Mouse (Mus musculus) cerebellum, adult 9-10 months (tissue): Measurements from ENCODE around the gene Gcgr.
"Not testable (repeated sequence)": the region's sequence is repeated elsewhere in the genome, so short reads cannot be mapped to it uniquely, and the experiment has no call there.

Experiments used
- DNase-seq: peaks from one replicate; pipeline ENCODE4 v3.0.0; 2022

Gcgr gene

GRCm38 (mm10) chr11:120507611-120508289 lies 22.7 kb upstream of the Gcgr start:
- no peak for DNase-seq

- no peak for DNase-seq
Observed at GRCm38 (mm10) chr11:120508290-120508870, 22.1 kb upstream of the Gcgr start.

- no peak for DNase-seq
Observed at GRCm38 (mm10) chr11:120509940-120510339, 20.6 kb upstream of the Gcgr start.

- no peak for DNase-seq
Observed at GRCm38 (mm10) chr11:120510375-120511030, 20.0 kb upstream of the Gcgr start.

GRCm38 (mm10) chr11:120512790-120513453 lies 17.6 kb upstream of the Gcgr start:
- DNase-seq: peak; percentile 72

- not testable (repeated sequence) for DNase-seq
Observed at GRCm38 (mm10) chr11:120514262-120514661, 16.2 kb upstream of the Gcgr start.

- DNase-seq: peak; percentile 93
Observed at GRCm38 (mm10) chr11:120515611-120516010, 14.9 kb upstream of the Gcgr start.

GRCm38 (mm10) chr11:120517147-120517546 lies 13.4 kb upstream of the Gcgr start:
- no peak for DNase-seq

- no peak for DNase-seq
Observed at GRCm38 (mm10) chr11:120518027-120518426, 12.5 kb upstream of the Gcgr start.

GRCm38 (mm10) chr11:120518558-120518957 lies 11.9 kb upstream of the Gcgr start:
- DNase-seq: no peak

GRCm38 (mm10) chr11:120519738-120520137 lies 10.8 kb upstream of the Gcgr start:
- no peak for DNase-seq

- DNase-seq: no peak
Observed at GRCm38 (mm10) chr11:120520498-120520897, 10.0 kb upstream of the Gcgr start.

GRCm38 (mm10) chr11:120520967-120521540 lies 9.4 kb upstream of the Gcgr start:
- DNase-seq: peak; percentile 93

- DNase-seq: no peak
Observed at GRCm38 (mm10) chr11:120522581-120522980, 7.9 kb upstream of the Gcgr start.

GRCm38 (mm10) chr11:120525959-120526358 lies 4.5 kb upstream of the Gcgr start:
- DNase-seq: no peak

GRCm38 (mm10) chr11:120527690-120528354 lies 2.7 kb upstream of the Gcgr start:
- no peak for DNase-seq

- DNase-seq: no peak
Observed at GRCm38 (mm10) chr11:120528903-120529302, 1.6 kb upstream of the Gcgr start.

- no peak for DNase-seq
Observed at GRCm38 (mm10) chr11:120531646-120532045, 1.1 kb downstream of the Gcgr start.

GRCm38 (mm10) chr11:120534093-120534492 lies 3.6 kb downstream of the Gcgr start:
- no peak for DNase-seq

GRCm38 (mm10) chr11:120535145-120535544 lies 4.6 kb downstream of the Gcgr start:
- DNase-seq: no peak

GRCm38 (mm10) chr11:120535804-120536203 lies 5.3 kb downstream of the Gcgr start:
- no peak for DNase-seq

- DNase-seq: peak; percentile 90
Observed at GRCm38 (mm10) chr11:120538485-120538884, 8.0 kb downstream of the Gcgr start.

- no peak for DNase-seq
Observed at GRCm38 (mm10) chr11:120538955-120539284, 8.4 kb downstream of the Gcgr start.
